In the genomic region with DNA sequence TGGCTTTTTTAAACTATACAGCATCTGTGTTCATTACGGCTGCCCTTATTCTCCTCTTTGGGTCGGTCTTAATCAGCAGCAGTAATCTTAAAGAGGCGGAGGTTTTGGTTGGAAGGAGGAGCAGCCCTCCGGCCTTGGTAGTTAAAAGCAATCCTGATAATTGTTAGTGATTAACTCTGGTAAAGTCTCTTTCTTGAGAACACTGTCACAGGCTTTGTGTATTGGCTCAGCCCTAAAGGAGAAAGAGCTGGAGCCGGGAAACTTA, we compare ENCODE assay signal across 9 mouse cellular contexts. TPM values are rescaled to one million over a fixed set of nuclear protein-coding genes. Genes with fewer than 3 reads are reported as not detected.
DNase-seq lines count a peak whose midpoint lies in the region; ATAC-seq and TF ChIP-seq lines count a peak whose summit lies in the region.
"Had no signal": no experiment of that assay in that cellular context is flagged by ENCODE, and none has a peak within 500 bp of the region (broad histone marks: within the 10 kb centered on the region; RNA-seq: fewer than 3 reads in every experiment).

No protein-coding gene starts in this region.

- WGBS in lung, embryonic 14.5 days = 15% methylated on average over 5 of the region's 5 CpGs
- WGBS in limb, embryonic 13.5 days = 4% methylated on average over 5 of the region's 5 CpGs

- no peaks in the 10 kb centered on the region for H3K36me3 ChIP-seq in lung, embryonic 14.5 days (ENCODE audit: insufficient read depth)
- no peaks in the 10 kb centered on the region for H3K36me3 ChIP-seq in limb, embryonic 13.5 days

- DNase-seq in lung, embryonic 14.5 days = no peak
- DNase-seq in lung, adult 18-20 months = no peak
- DNase-seq in retina, postnatal 1 day = peak; percentile 16
- DNase-seq in left cerebral cortex, postnatal 4 days = no peak
- no peak for DNase-seq in urinary bladder, adult 18-20 months (ENCODE audit: low spot score in 2 of 2)
- DNase-seq in thymus, adult 18-20 months = no peak
- DNase-seq: lung, postnatal 36 days had no signal

- peak overlapping the region; percentile 66 for H3K4me2 ChIP-seq in lung, embryonic 14.5 days
- peak overlapping the region; percentile 79 for H3K4me2 ChIP-seq in limb, embryonic 13.5 days (replicated peaks)

- peaks cover 6% of the 10 kb centered on the region; the same call in 1 of the 2 replicates for H3K4me1 ChIP-seq in lung, embryonic 14.5 days (ENCODE audit: insufficient read depth)
- H3K4me1 ChIP-seq in limb, embryonic 13.5 days = peaks cover 27% of the 10 kb centered on the region

- peak overlapping the region; percentile 73 for H3K9ac ChIP-seq in lung, embryonic 14.5 days
- H3K9ac ChIP-seq in limb, embryonic 13.5 days = peak overlapping the region; percentile 83

- no peaks in the 10 kb centered on the region for H3K27me3 ChIP-seq in lung, embryonic 14.5 days (ENCODE audit: insufficient read depth, low read length)
- H3K27me3 ChIP-seq in limb, embryonic 13.5 days = no peaks in the 10 kb centered on the region

- no peak for ATAC-seq in lung, embryonic 14.5 days (ENCODE audit: insufficient read depth)
- ATAC-seq in erythroblast, adult 5-6 weeks (replicated peaks; ENCODE audit: low FRiP score, poor library complexity, severe bottlenecking) = peak; percentile 32; the same call in 1 of the 2 replicates
- no peak for ATAC-seq in limb, embryonic 13.5 days (ENCODE audit: low FRiP score, low read depth)

- H3K27ac ChIP-seq in lung, embryonic 14.5 days (ENCODE audit: low read depth) = peak overlapping the region; percentile 34; the same call in 1 of the 2 replicates
- H3K27ac ChIP-seq in limb, embryonic 13.5 days = peak overlapping the region; percentile 81; the same call in 1 of the 2 replicates

- intact Hi-C loops in left cerebral cortex, postnatal 4 days (cut with DNase I) = no loop called here

- H3K9me3 ChIP-seq in lung, embryonic 14.5 days (ENCODE audit: low read depth, low read length) = no peaks in the 10 kb centered on the region
- H3K9me3 ChIP-seq in limb, embryonic 13.5 days = no peaks in the 10 kb centered on the region

- no peak for TF ChIP-seq CTCF in lung, embryonic 14.5 days (IDR thresholded peaks at IDR 0.05; ENCODE audit: low read depth)

- H3K4me3 ChIP-seq in lung, embryonic 14.5 days (ENCODE audit: low read depth, low read length) = peak overlapping the region; percentile 69
- peak overlapping the region; percentile 83 for H3K4me3 ChIP-seq in limb, embryonic 13.5 days

RNA-seq across cellular contexts. Expression of gene Fam222b, which starts 21.6 kb away (rescaled TPM):
- 17.8 and 17.9 TPM in 2 replicates for polyA plus RNA-seq in lung, embryonic 14.5 days (2014; fragmentation: Nextera tagmentation; extraction: Ambion mirVana)
- 10.2 and 14.8 TPM in 2 replicates for total RNA-seq in erythroblast, adult 5-6 weeks (2015; ENCODE audit: low replicate concordance)
- 1.4 and 3.7 TPM in 2 replicates for total RNA-seq in erythroblast, adult 5-6 weeks (2017; ENCODE audit: low replicate concordance)
- 13.7 and 16.1 TPM in 2 replicates for polyA plus RNA-seq in limb, embryonic 13.5 days (2015; fragmentation: Nextera tagmentation; extraction: Ambion mirVana)
- total RNA-seq in left cerebral cortex, postnatal 4 days (2021) = 10 to 100 TPM; 26.9 TPM

RNA-seq across cellular contexts. Expression of gene Eral1, which starts 35.9 kb away (rescaled TPM):
- 37.5 and 38.5 TPM in 2 replicates for polyA plus RNA-seq in lung, embryonic 14.5 days (2014; fragmentation: Nextera tagmentation; extraction: Ambion mirVana)
- 3.7 and 7.7 TPM in 2 replicates for total RNA-seq in erythroblast, adult 5-6 weeks (2015; ENCODE audit: low replicate concordance)
- total RNA-seq in erythroblast, adult 5-6 weeks (2017; ENCODE audit: low replicate concordance) = 3.9 and 7.0 TPM in 2 replicates
- 37.8 and 38.7 TPM in 2 replicates for polyA plus RNA-seq in limb, embryonic 13.5 days (2015; fragmentation: Nextera tagmentation; extraction: Ambion mirVana)
- 10 to 100 TPM; 20.0 to 21.0 TPM for total RNA-seq in left cerebral cortex, postnatal 4 days (2021)

RNA-seq across cellular contexts. Expression of gene Traf4, which starts 49.3 kb away (rescaled TPM):
- polyA plus RNA-seq in lung, embryonic 14.5 days (2014; fragmentation: Nextera tagmentation; extraction: Ambion mirVana) = 73.8 and 75.6 TPM in 2 replicates
- 2.1 and 3.6 TPM in 2 replicates for total RNA-seq in erythroblast, adult 5-6 weeks (2015; ENCODE audit: low replicate concordance)
- 3.2 and 3.5 TPM in 2 replicates for total RNA-seq in erythroblast, adult 5-6 weeks (2017; ENCODE audit: low replicate concordance)
- 108 and 109 TPM in 2 replicates for polyA plus RNA-seq in limb, embryonic 13.5 days (2015; fragmentation: Nextera tagmentation; extraction: Ambion mirVana)
- 10 to 100 TPM; 74.4 to 79.6 TPM for total RNA-seq in left cerebral cortex, postnatal 4 days (2021)

Comparison
In these comparisons a context has a peak if more than half of its experiments do, and no peak if none do; other contexts are left out.
1. RNA of gene Traf4, which starts 49.3 kb away (total RNA-seq): 74.4 to 79.6 TPM in left cerebral cortex, postnatal 4 days; 2.1 to 3.6 TPM in erythroblast, adult 5-6 weeks; every median in the first group is over 10 times any median in the second.